Mouse (Mus musculus): Measurements from ENCODE around the gene Slc17a4. TPM values are rescaled to one million over a fixed set of nuclear protein-coding genes. Genes with fewer than 3 reads are reported as not detected.

Slc17a4 gene
- polyA plus RNA-seq, 1 experiment from 2014 or later: not detected

GRCm38 (mm10) chr13:23910121-23910520 lies 4.7 kb downstream of the Slc17a4 start:
- no peak overlapping the region for H3K4me3 ChIP-seq (replicated peaks; ENCODE audit: low read length)
- no peaks in the 10 kb centered on the region for H3K9me3 ChIP-seq (ENCODE audit: control insufficient read depth, low read length)
- ATAC-seq (ENCODE audit: low FRiP score): no peak
- no peak overlapping the region for H3K9ac ChIP-seq
- H3K36me3 ChIP-seq (replicated peaks; ENCODE audit: control insufficient read depth, insufficient read depth): no peaks in the 10 kb centered on the region
- DNase-seq (ENCODE audit: low spot score): no peak
- WGBS: 87% methylated on average over 5 of the region's 5 CpGs
- H3K4me2 ChIP-seq (replicated peaks): no peak overlapping the region
- H3K27ac ChIP-seq: no peak overlapping the region
- no peaks in the 10 kb centered on the region for H3K27me3 ChIP-seq (ENCODE audit: control insufficient read depth, insufficient read depth, low read length)
- H3K4me1 ChIP-seq (replicated peaks; ENCODE audit: control insufficient read depth, insufficient read depth, low read length): no peaks in the 10 kb centered on the region

- no peaks in the 10 kb centered on the region for H3K4me1 ChIP-seq (replicated peaks; ENCODE audit: control insufficient read depth, insufficient read depth, low read length)
- H3K27ac ChIP-seq: no peak overlapping the region
- H3K9ac ChIP-seq: no peak overlapping the region
- H3K4me2 ChIP-seq (replicated peaks): no peak overlapping the region
- no peaks in the 10 kb centered on the region for H3K36me3 ChIP-seq (replicated peaks; ENCODE audit: control insufficient read depth, insufficient read depth)
- DNase-seq (ENCODE audit: low spot score): no peak
- no peaks in the 10 kb centered on the region for H3K9me3 ChIP-seq (ENCODE audit: control insufficient read depth, low read length)
- H3K4me3 ChIP-seq (replicated peaks; ENCODE audit: low read length): no peak overlapping the region
- 92% methylated on average over 5 of the region's 5 CpGs for WGBS
- no peak for ATAC-seq (ENCODE audit: low FRiP score)
- no peaks in the 10 kb centered on the region for H3K27me3 ChIP-seq (ENCODE audit: control insufficient read depth, insufficient read depth, low read length)
Measured at GRCm38 (mm10) chr13:23906906-23907305, 7.9 kb downstream of the Slc17a4 start.

GRCm38 (mm10) chr13:23898242-23898641 lies 16.6 kb downstream of the Slc17a4 start:
- ATAC-seq (ENCODE audit: low FRiP score): no peak
- WGBS: 54% methylated on average over 6 of the region's 6 CpGs

GRCm38 (mm10) chr13:23893269-23893593 lies 21.6 kb downstream of the Slc17a4 start:
- no peak overlapping the region for H3K9ac ChIP-seq
- H3K27ac ChIP-seq: no peak overlapping the region
- H3K9me3 ChIP-seq (ENCODE audit: control insufficient read depth, low read length): no peaks in the 10 kb centered on the region
- ATAC-seq (ENCODE audit: low FRiP score): peak; percentile 78; the same call in 1 of the 2 replicates
- no peak overlapping the region; the same call in 1 of the 2 replicates for H3K4me2 ChIP-seq (replicated peaks)
- H3K27me3 ChIP-seq (ENCODE audit: control insufficient read depth, insufficient read depth, low read length): no peaks in the 10 kb centered on the region
- DNase-seq (ENCODE audit: low spot score): peak; percentile 31
- H3K4me3 ChIP-seq (replicated peaks; ENCODE audit: low read length): no peak overlapping the region
- 12% methylated on average over 4 of the region's 4 CpGs for WGBS
- no peaks in the 10 kb centered on the region; the same call in 1 of the 2 replicates for H3K4me1 ChIP-seq (replicated peaks; ENCODE audit: control insufficient read depth, insufficient read depth, low read length)
- H3K36me3 ChIP-seq (replicated peaks; ENCODE audit: control insufficient read depth, insufficient read depth): no peaks in the 10 kb centered on the region

More at GRCm38 (mm10) chr13:23898242-23898641, 16.6 kb downstream of the Slc17a4 start:
- no peak overlapping the region for H3K4me2 ChIP-seq (replicated peaks)
- no peak overlapping the region for H3K9ac ChIP-seq
- DNase-seq (ENCODE audit: low spot score): no peak
- no peaks in the 10 kb centered on the region for H3K27me3 ChIP-seq (ENCODE audit: control insufficient read depth, insufficient read depth, low read length)
- H3K4me1 ChIP-seq (replicated peaks; ENCODE audit: control insufficient read depth, insufficient read depth, low read length): no peaks in the 10 kb centered on the region
- no peaks in the 10 kb centered on the region for H3K36me3 ChIP-seq (replicated peaks; ENCODE audit: control insufficient read depth, insufficient read depth)
- no peak overlapping the region for H3K27ac ChIP-seq
- H3K9me3 ChIP-seq (ENCODE audit: control insufficient read depth, low read length): no peaks in the 10 kb centered on the region
- no peak overlapping the region for H3K4me3 ChIP-seq (replicated peaks; ENCODE audit: low read length)

GRCm38 (mm10) chr13:23892592-23893268 lies 22.1 kb downstream of the Slc17a4 start:
- DNase-seq (ENCODE audit: low spot score) (no peak), ATAC-seq (ENCODE audit: low FRiP score) (no peak)
- H3K9ac ChIP-seq: no peak overlapping the region
- H3K4me2 ChIP-seq (replicated peaks): no peak overlapping the region; the same call in 1 of the 2 replicates
- no peak overlapping the region for H3K27ac ChIP-seq
- no peak overlapping the region for H3K4me3 ChIP-seq (replicated peaks; ENCODE audit: low read length)
- H3K9me3 ChIP-seq (ENCODE audit: control insufficient read depth, low read length): no peaks in the 10 kb centered on the region
- WGBS: 14% methylated on average over 9 of the region's 9 CpGs
- no peaks in the 10 kb centered on the region; the same call in 1 of the 2 replicates for H3K4me1 ChIP-seq (replicated peaks; ENCODE audit: control insufficient read depth, insufficient read depth, low read length)
- no peaks in the 10 kb centered on the region for H3K36me3 ChIP-seq (replicated peaks; ENCODE audit: control insufficient read depth, insufficient read depth)
- H3K27me3 ChIP-seq (ENCODE audit: control insufficient read depth, insufficient read depth, low read length): no peaks in the 10 kb centered on the region

- no peak overlapping the region for H3K27ac ChIP-seq
- ATAC-seq (ENCODE audit: low FRiP score): no peak
- no peaks in the 10 kb centered on the region for H3K9me3 ChIP-seq (ENCODE audit: control insufficient read depth, low read length)
- H3K36me3 ChIP-seq (replicated peaks; ENCODE audit: control insufficient read depth, insufficient read depth): no peaks in the 10 kb centered on the region
- H3K4me3 ChIP-seq (replicated peaks; ENCODE audit: low read length): no peak overlapping the region
- no peak overlapping the region for H3K4me2 ChIP-seq (replicated peaks)
- WGBS: 79% methylated on average over 6 of the region's 6 CpGs
- DNase-seq (ENCODE audit: low spot score): no peak
- H3K4me1 ChIP-seq (replicated peaks; ENCODE audit: control insufficient read depth, insufficient read depth, low read length): no peaks in the 10 kb centered on the region; the same call in 1 of the 2 replicates
- no peak overlapping the region for H3K9ac ChIP-seq
- H3K27me3 ChIP-seq (ENCODE audit: control insufficient read depth, insufficient read depth, low read length): no peaks in the 10 kb centered on the region
Measured at GRCm38 (mm10) chr13:23889011-23889605, 25.7 kb downstream of the Slc17a4 start.

GRCm38 (mm10) chr13:23887026-23887725 lies 27.6 kb downstream of the Slc17a4 start:
- H3K9me3 ChIP-seq (ENCODE audit: control insufficient read depth, low read length): no peaks in the 10 kb centered on the region
- H3K36me3 ChIP-seq (replicated peaks; ENCODE audit: control insufficient read depth, insufficient read depth): no peaks in the 10 kb centered on the region
- H3K27ac ChIP-seq: no peak overlapping the region
- 87% methylated on average over 3 of the region's 3 CpGs for WGBS
- no peaks in the 10 kb centered on the region for H3K4me1 ChIP-seq (replicated peaks; ENCODE audit: control insufficient read depth, insufficient read depth, low read length)
- no peak overlapping the region for H3K9ac ChIP-seq
- H3K27me3 ChIP-seq (ENCODE audit: control insufficient read depth, insufficient read depth, low read length): no peaks in the 10 kb centered on the region
- H3K4me2 ChIP-seq (replicated peaks): no peak overlapping the region
- no peak for DNase-seq (ENCODE audit: low spot score)
- ATAC-seq (ENCODE audit: low FRiP score): no peak
- H3K4me3 ChIP-seq (replicated peaks; ENCODE audit: low read length): no peak overlapping the region

- ATAC-seq (ENCODE audit: low FRiP score): no peak
- no peak overlapping the region for H3K4me2 ChIP-seq (replicated peaks)
Measured at GRCm38 (mm10) chr13:23885540-23885939, 29.3 kb downstream of the Slc17a4 start.

GRCm38 (mm10) chr13:23879636-23880035 lies 35.2 kb downstream of the Slc17a4 start:
- no peak for ATAC-seq (ENCODE audit: low FRiP score)
- DNase-seq (ENCODE audit: low spot score): no peak
- Histone ChIP-seq H3K27ac (no peak overlapping the region), H3K27me3 (ENCODE audit: control insufficient read depth, insufficient read depth, low read length) (no peaks in the 10 kb centered on the region), H3K9ac (no peak overlapping the region), H3K4me1 (replicated peaks; ENCODE audit: control insufficient read depth, insufficient read depth, low read length) (no peaks in the 10 kb centered on the region), H3K4me3 (replicated peaks; ENCODE audit: low read length) (no peak overlapping the region), H3K4me2 (replicated peaks) (no peak overlapping the region), H3K9me3 (ENCODE audit: control insufficient read depth, low read length) (no peaks in the 10 kb centered on the region), H3K36me3 (replicated peaks; ENCODE audit: control insufficient read depth, insufficient read depth) (no peaks in the 10 kb centered on the region)
- 84% methylated on average over 5 of the region's 5 CpGs for WGBS

More at GRCm38 (mm10) chr13:23885540-23885939, 29.3 kb downstream of the Slc17a4 start:
- WGBS: 25% methylated on average over 2 of the region's 2 CpGs
- Histone ChIP-seq H3K27ac (no peak overlapping the region), H3K4me3 (replicated peaks; ENCODE audit: low read length) (no peak overlapping the region), H3K9ac (no peak overlapping the region), H3K9me3 (ENCODE audit: control insufficient read depth, low read length) (no peaks in the 10 kb centered on the region), H3K27me3 (ENCODE audit: control insufficient read depth, insufficient read depth, low read length) (no peaks in the 10 kb centered on the region), H3K36me3 (replicated peaks; ENCODE audit: control insufficient read depth, insufficient read depth) (no peaks in the 10 kb centered on the region), H3K4me1 (replicated peaks; ENCODE audit: control insufficient read depth, insufficient read depth, low read length) (no peaks in the 10 kb centered on the region)
- no peak for DNase-seq (ENCODE audit: low spot score)

Data from hindbrain, embryonic 14.5 days (tissue).